Mouse (Mus musculus) spleen, adult 2 months (tissue): ENCODE data around the gene Gpatch2.

Source experiments
- CTCF ChIP-seq: fragments of 200-500 bp; IDR thresholded peaks from 2 replicates; pipeline ENCODE4 v1.5.1; 2011; ENCODE audit warnings: mild to moderate bottlenecking, inconsistent platforms; ENCODE audit not compliant: insufficient read depth, insufficient read length, insufficient replicate concordance; ENCODE audit errors: extremely low read depth
- POLR2A ChIP-seq: fragments of 200-500 bp; IDR thresholded peaks from 2 replicates; pipeline ENCODE4 v1.6.1; 2011; ENCODE audit warnings: low read depth, low read length, inconsistent platforms

DNA sequence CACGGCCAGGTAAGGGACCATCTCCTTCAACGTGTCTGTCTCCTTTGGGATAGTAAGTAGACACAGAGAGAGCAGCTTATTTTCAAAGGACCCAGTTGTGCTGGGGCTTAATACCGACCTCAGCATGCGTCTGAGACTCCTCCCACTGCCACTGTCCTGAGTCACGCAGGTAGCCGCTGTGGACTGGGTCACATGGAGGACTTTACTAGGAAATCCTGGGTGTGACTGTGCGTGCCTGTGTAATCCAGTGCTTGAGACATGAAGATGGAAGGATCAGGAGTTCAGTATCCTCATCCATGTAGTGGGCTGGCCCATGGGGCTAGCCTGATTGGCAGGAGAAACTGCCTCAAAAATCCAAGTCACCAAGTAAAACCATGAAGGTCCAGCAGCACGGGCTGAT, 101.2 kb downstream of the Gpatch2 start:
- TF ChIP-seq POLR2A (no peak), CTCF (no peak)
